Mouse (Mus musculus) stomach, postnatal 0 days (tissue): ENCODE data around the gene Apoe. TPM values are rescaled to one million over a fixed set of nuclear protein-coding genes. Genes with fewer than 3 reads are reported as not detected.

Experiments
- ATAC-seq: fragments of 200-750 bp; cut with Nextera tagmentation; 2 replicates; pipeline ENCODE4 v1.8.0; 2017; ENCODE audit not compliant: low FRiP score, low TSS enrichment
- DNase-seq: peaks from one replicate; pipeline ENCODE4 v3.0.0-alpha.2; 2016; ENCODE audit warnings: low spot score
- H3K27ac ChIP-seq: fragments of 300-500 bp; sonication (generic); replicated peaks from 2 replicates; pipeline ENCODE4 v1.5.1; 2014; ENCODE audit warnings: mild to moderate bottlenecking, control low read depth
- H3K27me3 ChIP-seq: fragments of 300-500 bp; sonication (generic); 2 replicates; pipeline ENCODE4 v1.6.1; 2014; ENCODE audit warnings: low read length; ENCODE audit not compliant: control insufficient read depth, insufficient read depth
- H3K36me3 ChIP-seq: fragments of 300-500 bp; sonication (generic); 2 replicates; pipeline ENCODE4 v1.6.1; 2014; ENCODE audit warnings: low read length, mixed read lengths; ENCODE audit not compliant: control insufficient read depth, insufficient read depth
- H3K4me1 ChIP-seq: fragments of 300-500 bp; sonication (generic); replicated peaks from 2 replicates; pipeline ENCODE4 v1.6.1; 2014; ENCODE audit warnings: antibody characterized with exemption; ENCODE audit not compliant: control insufficient read depth, insufficient read depth
- H3K4me2 ChIP-seq: fragments of 300-500 bp; sonication (generic); replicated peaks from 2 replicates; pipeline ENCODE4 v1.6.1; 2014; ENCODE audit warnings: low read depth, mild to moderate bottlenecking, control low read depth, moderate library complexity
- H3K4me3 ChIP-seq: fragments of 300-500 bp; sonication (generic); 2 replicates; pipeline ENCODE4 v1.5.1; 2014; ENCODE audit warnings: low read depth, low read length, control low read depth
- H3K9ac ChIP-seq: fragments of 300-500 bp; sonication (generic); 2 replicates; pipeline ENCODE4 v1.6.1; 2014; ENCODE audit warnings: mild to moderate bottlenecking, low read length, control low read depth, mixed read lengths
- H3K9me3 ChIP-seq: fragments of 300-500 bp; sonication (generic); 2 replicates; pipeline ENCODE4 v1.6.1; 2016; ENCODE audit warnings: low read length; ENCODE audit not compliant: control insufficient read depth
- CTCF ChIP-seq: IDR thresholded peaks from 2 replicates; pipeline ENCODE4 v1.5.1; 2016; ENCODE audit warnings: antibody characterized with exemption, low read depth, mild to moderate bottlenecking, moderate library complexity
- EP300 ChIP-seq: optimal IDR thresholded peaks from 2 replicates; pipeline ENCODE3; 2016; ENCODE audit warnings: antibody characterized with exemption
- WGBS: fragments of 180-500 bp; shearing (Covaris S2); extraction: QIAGEN DNeasy Blood & Tissue Kit; methylation state at CpG from one replicate; pipeline ENCODE4 v1.1.7; 2014; 5-methylcytosine and 5-hydroxymethylcytosine counted together
- polyA plus RNA-seq: library from polyadenylated mRNA; unstranded; fragments of >200 nt; fragmentation: Nextera tagmentation; extraction: Ambion mirVana; gene quantifications from 2 replicates; pipeline ENCODE4 v1.2.1, GENCODE M21; 2015

Apoe gene
- polyA plus RNA-seq, 1 experiment from 2014 or later, result 383 TPM

DNA sequence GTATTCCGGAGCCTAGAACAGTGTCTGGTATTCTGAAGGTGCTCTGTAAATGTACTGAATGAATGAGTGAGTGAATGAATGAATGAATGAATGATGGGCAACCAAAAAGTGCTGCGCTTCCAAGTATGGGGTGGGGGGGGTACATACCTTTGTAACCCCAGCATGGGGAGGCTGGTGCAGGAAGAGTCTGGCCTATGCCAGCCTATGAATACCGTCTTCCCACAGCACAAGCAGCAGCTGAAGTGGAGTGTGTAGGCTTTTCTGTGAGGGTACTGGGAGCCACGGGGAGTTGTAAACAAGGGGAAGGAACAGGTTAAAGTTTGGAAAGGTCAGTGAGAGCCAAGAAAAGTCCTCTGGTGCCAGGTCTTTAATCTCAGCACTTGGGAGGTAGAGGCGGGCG, 44.8 kb upstream of the Apoe start:
- H3K27me3 ChIP-seq, result no peaks in the 10 kb centered on the region
- WGBS, result 78% methylated on average over 6 of the region's 6 CpGs
- no peaks in the 10 kb centered on the region for H3K9me3 ChIP-seq
- no peaks in the 10 kb centered on the region for H3K36me3 ChIP-seq
- peaks cover 15% of the 10 kb centered on the region for H3K4me1 ChIP-seq
- no peak for ATAC-seq
- TF ChIP-seq CTCF, result no peak
- TF ChIP-seq EP300, result no peak
- no peak overlapping the region for H3K4me2 ChIP-seq
- no peak for DNase-seq
- no peak overlapping the region for H3K27ac ChIP-seq
- no peak overlapping the region for H3K4me3 ChIP-seq
- H3K9ac ChIP-seq, result no peak overlapping the region

DNA sequence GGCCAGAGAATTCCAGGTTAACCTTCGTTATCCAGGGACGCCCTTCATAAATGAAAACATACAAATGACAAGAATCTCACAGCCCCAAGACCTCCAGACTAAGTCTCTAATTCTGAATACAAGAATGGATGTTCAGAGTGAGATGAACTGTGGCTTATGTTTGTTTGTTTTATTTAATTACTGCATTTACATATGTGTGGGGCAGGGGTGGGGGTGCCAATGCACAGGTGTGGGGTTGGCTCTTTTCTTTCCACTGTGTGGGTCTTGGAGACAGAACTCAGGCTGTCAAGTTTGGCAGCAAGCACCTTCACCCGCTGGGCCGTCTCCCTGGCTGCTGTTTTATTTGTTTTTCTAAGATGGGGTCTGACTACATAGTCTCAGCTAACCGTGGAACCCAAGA, 43.5 kb upstream of the Apoe start:
- ATAC-seq, result no peak
- H3K27me3 ChIP-seq, result no peaks in the 10 kb centered on the region
- H3K27ac ChIP-seq, result no peak overlapping the region
- H3K36me3 ChIP-seq, result peaks cover 7% of the 10 kb centered on the region; the same call in 1 of the 2 replicates
- H3K9ac ChIP-seq, result no peak overlapping the region
- H3K4me1 ChIP-seq, result peaks cover 15% of the 10 kb centered on the region
- H3K4me2 ChIP-seq, result no peak overlapping the region
- no peaks in the 10 kb centered on the region for H3K9me3 ChIP-seq
- no peak for TF ChIP-seq EP300
- TF ChIP-seq CTCF, result no peak
- H3K4me3 ChIP-seq, result no peak overlapping the region
- no peak for DNase-seq
- WGBS, result 46% methylated on average over 5 of the region's 5 CpGs

DNA sequence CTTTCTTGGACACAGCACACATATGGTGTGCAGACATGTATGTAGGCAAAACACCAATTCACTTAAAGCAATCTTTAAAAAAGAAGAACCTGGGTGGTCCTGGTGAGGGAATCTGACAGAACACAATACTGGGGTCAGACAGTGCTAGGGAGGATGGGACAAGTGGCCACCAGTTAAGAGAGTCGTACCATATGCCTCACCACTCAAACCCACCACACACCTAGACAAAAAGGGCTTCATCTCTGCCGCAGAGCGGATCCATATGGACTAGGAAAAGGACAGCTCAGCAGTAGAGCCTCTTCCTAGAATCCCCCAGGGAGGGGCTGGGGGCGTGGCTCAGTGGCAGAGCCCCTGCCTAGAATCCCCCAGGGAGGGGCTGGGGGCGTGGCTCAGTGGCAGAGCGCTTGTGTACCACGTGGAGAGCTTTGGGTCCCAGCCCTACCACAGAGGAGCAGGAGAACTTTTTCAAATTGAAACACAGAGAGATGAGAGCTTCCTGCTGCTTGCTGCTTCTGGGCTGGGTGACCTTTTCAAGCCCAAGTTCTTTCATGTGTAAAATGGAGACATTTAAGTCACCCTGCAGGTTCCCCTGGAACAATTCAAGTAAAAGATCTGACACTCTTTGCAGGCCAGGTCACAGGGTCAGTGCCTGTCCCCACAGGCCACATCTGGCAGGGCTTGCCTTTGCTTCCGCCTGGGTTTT, 42.5 kb upstream of the Apoe start:
- Histone ChIP-seq H3K9me3 (no peaks in the 10 kb centered on the region), H3K9ac (no peak overlapping the region), H3K4me2 (no peak overlapping the region), H3K4me3 (no peak overlapping the region), H3K27ac (peak overlapping the region; percentile 56; the same call in 1 of the 2 replicates), H3K36me3 (peaks cover 11% of the 10 kb centered on the region; the same call in 1 of the 2 replicates), H3K4me1 (peaks cover 8% of the 10 kb centered on the region), H3K27me3 (no peaks in the 10 kb centered on the region)
- DNase-seq (no peak), ATAC-seq (peak; percentile 38; the same call in 1 of the 2 replicates)
- TF ChIP-seq EP300 (no peak), CTCF (no peak)
- WGBS, result 15% methylated on average over 8 of the region's 8 CpGs

DNA sequence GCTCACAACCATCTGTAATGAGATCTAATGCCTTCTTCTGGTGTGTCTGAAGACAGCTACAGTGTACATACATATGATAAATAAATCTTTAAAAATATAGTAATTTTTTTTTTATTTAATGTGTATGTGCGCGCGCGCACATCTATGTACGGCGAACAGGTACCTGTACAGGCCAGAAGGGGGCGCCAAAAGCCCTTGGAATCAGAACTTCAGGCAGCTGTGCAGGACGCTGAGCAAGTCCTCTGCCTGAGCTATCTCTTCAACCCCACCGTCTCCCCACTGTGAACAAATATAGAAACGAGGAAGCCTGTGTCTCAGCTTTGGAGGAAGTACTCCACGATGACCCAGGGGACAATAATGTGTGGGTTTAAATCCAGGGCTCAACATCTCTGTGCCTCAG, 41.3 kb upstream of the Apoe start:
- H3K27me3 ChIP-seq, result no peaks in the 10 kb centered on the region
- H3K36me3 ChIP-seq, result peaks cover 11% of the 10 kb centered on the region; the same call in 1 of the 2 replicates
- H3K9me3 ChIP-seq, result no peaks in the 10 kb centered on the region
- H3K27ac ChIP-seq, result no peak overlapping the region
- DNase-seq (no peak), ATAC-seq (no peak)
- H3K4me2 ChIP-seq, result no peak overlapping the region
- no peak overlapping the region for H3K4me3 ChIP-seq
- no peak overlapping the region for H3K9ac ChIP-seq
- TF ChIP-seq CTCF, result peak; percentile 50
- no peak for TF ChIP-seq EP300
- 89% methylated on average over 11 of the region's 11 CpGs for WGBS
- H3K4me1 ChIP-seq, result peaks cover 8% of the 10 kb centered on the region; the same call in 1 of the 2 replicates

DNA sequence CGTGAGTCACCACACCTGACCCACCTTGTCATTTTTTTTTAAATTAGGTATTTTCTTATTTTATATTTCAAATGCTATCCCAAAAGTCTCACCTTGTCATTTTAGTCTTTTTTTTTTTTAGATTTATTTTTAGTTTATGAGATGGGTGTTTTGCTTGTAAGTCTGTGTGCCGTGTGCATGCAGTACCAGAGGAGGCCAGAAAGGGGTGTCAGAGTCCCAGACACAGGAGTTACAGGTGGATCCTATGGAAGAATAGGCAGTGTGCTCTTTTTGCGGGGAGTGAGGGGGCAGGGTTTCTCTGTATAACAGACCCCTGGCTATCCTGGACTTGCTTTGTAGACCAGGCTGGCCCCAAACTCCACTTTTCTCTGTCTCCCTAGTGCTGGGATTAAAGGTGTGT, 39.8 kb upstream of the Apoe start:
- TF ChIP-seq CTCF (peak; percentile 63), EP300 (no peak)
- Histone ChIP-seq H3K36me3 (peaks cover 11% of the 10 kb centered on the region; the same call in 1 of the 2 replicates), H3K4me2 (no peak overlapping the region), H3K9ac (no peak overlapping the region), H3K4me3 (no peak overlapping the region), H3K27me3 (no peaks in the 10 kb centered on the region), H3K9me3 (no peaks in the 10 kb centered on the region), H3K27ac (no peak overlapping the region), H3K4me1 (peaks cover 3% of the 10 kb centered on the region; the same call in 1 of the 2 replicates)
- DNase-seq (peak; percentile 64), ATAC-seq (no peak)
- whole genome bisulfite sequencing, result 90% methylated on average over 3 of the region's 3 CpGs

DNA sequence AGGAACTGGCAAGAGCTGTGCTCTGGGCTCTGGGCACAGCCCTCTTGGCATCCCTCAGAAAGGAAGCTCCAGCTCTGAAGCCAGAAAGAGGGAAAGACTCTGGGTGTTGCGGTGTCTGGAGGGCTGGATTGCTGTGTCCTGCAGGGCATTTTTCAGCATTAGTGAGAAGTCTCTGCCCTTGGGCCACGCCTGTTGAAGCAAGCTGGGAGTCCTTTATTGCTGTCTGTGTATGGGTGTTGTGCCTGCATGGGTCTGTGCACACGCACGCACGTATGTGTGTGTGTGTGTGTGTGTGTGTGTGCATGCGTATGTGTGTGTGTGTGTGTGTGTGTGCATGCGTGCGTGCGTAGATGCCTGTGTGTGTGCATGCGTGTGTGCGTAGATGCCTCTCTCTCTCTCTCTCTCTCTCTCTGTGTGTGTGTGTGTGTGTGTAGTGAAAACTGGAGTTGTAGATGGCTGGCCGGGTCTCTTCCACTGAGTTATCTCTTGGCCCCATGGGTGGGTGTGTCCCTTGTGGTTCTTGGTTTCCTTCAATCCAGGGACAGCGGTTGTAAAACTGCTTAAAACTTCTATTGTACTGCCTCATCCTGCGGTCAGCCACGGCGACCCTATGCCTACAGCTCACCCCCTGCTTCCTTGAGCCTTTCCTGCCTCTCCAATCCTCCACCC, 37.5 kb upstream of the Apoe start:
- WGBS, result 87% methylated on average over 16 of the region's 16 CpGs
- DNase-seq, result no peak
- no peaks in the 10 kb centered on the region for H3K9me3 ChIP-seq
- H3K9ac ChIP-seq, result no peak overlapping the region
- no peak overlapping the region for H3K4me2 ChIP-seq
- no peak overlapping the region for H3K27ac ChIP-seq
- H3K4me3 ChIP-seq, result no peak overlapping the region
- H3K36me3 ChIP-seq, result peaks cover 18% of the 10 kb centered on the region
- no peak for ATAC-seq
- no peaks in the 10 kb centered on the region for H3K4me1 ChIP-seq
- H3K27me3 ChIP-seq, result no peaks in the 10 kb centered on the region
- TF ChIP-seq CTCF (no peak), EP300 (no peak)
